Mouse (Mus musculus): ENCODE data around the gene Vmn1r124.
"Not testable (repeated sequence)": the region's sequence is repeated elsewhere in the genome, so short reads cannot be mapped to it uniquely, and the experiment has no call there.

The Vmn1r124 gene

DNA sequence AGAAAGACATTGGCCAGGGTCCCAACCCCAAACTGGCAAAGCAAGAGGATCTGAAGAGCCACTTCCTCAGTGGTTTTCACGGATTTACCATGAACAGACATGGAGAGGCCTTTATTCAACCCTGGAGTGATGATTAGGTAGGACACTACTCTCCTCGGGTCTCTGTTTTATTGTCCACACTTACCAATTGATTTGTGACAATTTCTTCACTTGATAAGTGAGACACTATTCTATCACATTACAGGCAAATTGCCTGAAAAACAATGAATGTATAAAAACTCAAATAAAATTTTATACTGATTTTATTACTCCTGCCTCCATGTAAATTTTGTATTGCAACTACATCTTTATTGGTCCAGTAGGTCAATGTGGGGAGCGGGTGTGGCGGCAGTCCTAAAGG is at the start of gene Vmn1r124:
Gene Vmn1r124, minus strand, starts transcription at position 101 of the 400 bp plus-strand sequence.
- not testable (repeated sequence) for DNase-seq (ENCODE audit: low spot score)

GRCm38 (mm10) chr7:21301367-21301766 is 41.0 kb upstream of the Vmn1r124 start, which contains the start of gene Vmn1r126:
Gene Vmn1r126, minus strand, starts transcription at chr7:21301467.
- not testable (repeated sequence) for DNase-seq (ENCODE audit: low spot score)

GRCm38 (mm10) chr7:21271879-21272278 is 11.5 kb upstream of the Vmn1r124 start, which contains the start of gene Vmn1r125:
Gene Vmn1r125, plus strand, starts transcription at chr7:21272179.
- not testable (repeated sequence) for DNase-seq (ENCODE audit: low spot score)
